Mouse (Mus musculus) CH12.LX (cell line): ENCODE measurements at regions not wholly inside any gene's neighbourhood (a gene's known extent, or its start where the extent isn't known, plus 50 kb on each side); places are given as distances from the start of the nearest gene placed in this dataset.

Source experiments
- DNase-seq: peaks from one replicate; pipeline ENCODE4 v3.0.0-alpha.2; 2013; ENCODE audit errors: extremely low read depth
- H3K27ac ChIP-seq: 2 replicates; pipeline ENCODE4 v1.5.1; 2012; ENCODE audit warnings: low read depth, mild to moderate bottlenecking, control low read depth, moderate library complexity; ENCODE audit not compliant: insufficient read depth
- H3K27me3 ChIP-seq: replicated peaks from 2 replicates; pipeline ENCODE3; 2012; ENCODE audit warnings: inconsistent platforms
- H3K36me3 ChIP-seq, 2 experiments: replicated peaks in 1 of 2; 2 replicates each; pipeline versions ENCODE3 to v1.6.1; 2012; ENCODE audit warnings: inconsistent platforms in 1 of 2, low read length in 1 of 2, mild to moderate bottlenecking in 1 of 2, mixed read lengths in 1 of 2, moderate library complexity in 1 of 2; ENCODE audit not compliant: control insufficient read depth in 1 of 2, insufficient read depth in 1 of 2
- H3K4me1 ChIP-seq, 2 experiments: 2 replicates each; pipeline ENCODE4 v1.6.1; 2012; ENCODE audit warnings: inconsistent platforms in 1 of 2, moderate library complexity in 1 of 2; ENCODE audit not compliant: insufficient read depth in 2 of 2, control insufficient read depth in 1 of 2
- H3K4me2 ChIP-seq: 2 replicates; pipeline ENCODE4 v1.6.1; 2012; ENCODE audit warnings: low read depth, mild to moderate bottlenecking, control low read depth; ENCODE audit not compliant: poor library complexity, insufficient read depth, severe bottlenecking
- H3K4me3 ChIP-seq, 3 experiments: fragments of 150-350 bp in 1 of 3; sonication (generic) in 1 of 3; replicated peaks in 1 of 3; 2 replicates each; pipeline versions ENCODE3 to v1.5.1; 2011 to 2012; ENCODE audit warnings: low read depth in 2 of 3, low read length in 2 of 3, mild to moderate bottlenecking in 2 of 3, moderate library complexity in 2 of 3, control low read depth in 1 of 3, improper control_type of control experiment in 1 of 3, inconsistent platforms in 1 of 3, mixed read lengths in 1 of 3; ENCODE audit not compliant: poor library complexity in 1 of 3
- H3K79me2 ChIP-seq: replicated peaks from 2 replicates; pipeline ENCODE4 v1.6.1; 2012; ENCODE audit warnings: mild to moderate bottlenecking, moderate library complexity; ENCODE audit not compliant: control insufficient read depth, poor library complexity, insufficient read depth, severe bottlenecking; ENCODE audit errors: extremely low read depth
- H3K9ac ChIP-seq: 2 replicates; pipeline ENCODE4 v1.6.1; 2012; ENCODE audit warnings: low read depth, mild to moderate bottlenecking, control low read depth, moderate library complexity; ENCODE audit not compliant: insufficient read depth
- H3K9me3 ChIP-seq: replicated peaks from 2 replicates; pipeline ENCODE3; 2012; ENCODE audit warnings: low read length, inconsistent platforms, mixed read lengths
- E2F4 ChIP-seq: IDR thresholded peaks from 2 replicates; pipeline ENCODE4 v1.6.1; 2011; ENCODE audit warnings: low read depth, low read length, improper control_type of control experiment; ENCODE audit not compliant: insufficient replicate concordance
- ETS1 ChIP-seq: conservative IDR thresholded peaks from 2 replicates; pipeline ENCODE4 v1.6.1; 2012; ENCODE audit warnings: low read depth, mild to moderate bottlenecking, inconsistent platforms, low read length, improper control_type of control experiment, moderate library complexity
- MAX ChIP-seq: IDR thresholded peaks from 2 replicates; pipeline ENCODE4 v1.6.1; 2011; ENCODE audit warnings: low read length, improper control_type of control experiment
- MAZ ChIP-seq: IDR thresholded peaks from 2 replicates; pipeline ENCODE4 v1.6.1; 2012; ENCODE audit warnings: low read depth, mild to moderate bottlenecking, inconsistent platforms, low read length, improper control_type of control experiment, moderate library complexity
- MXI1 ChIP-seq: IDR thresholded peaks from 2 replicates; pipeline ENCODE4 v1.6.1; 2011; ENCODE audit warnings: mild to moderate bottlenecking, low read depth, low read length, improper control_type of control experiment
- MYC ChIP-seq: IDR thresholded peaks from 2 replicates; pipeline ENCODE4 v1.6.1; 2011; ENCODE audit warnings: low read depth, mild to moderate bottlenecking, improper control_type of control experiment, low read length
- NRF1 ChIP-seq: IDR thresholded peaks from 2 replicates; pipeline ENCODE4 v1.6.1; 2014; ENCODE audit warnings: low read depth, mild to moderate bottlenecking, inconsistent platforms, low read length, improper control_type of control experiment, moderate library complexity
- RCOR1 ChIP-seq: conservative IDR thresholded peaks from 2 replicates; pipeline ENCODE4 v1.6.1; 2012; ENCODE audit warnings: low read depth, mild to moderate bottlenecking, inconsistent platforms, low read length, improper control_type of control experiment
- TCF12 ChIP-seq: IDR thresholded peaks from 2 replicates; pipeline ENCODE4 v1.6.1; 2014; ENCODE audit warnings: low read depth, mild to moderate bottlenecking, inconsistent platforms, low read length, improper control_type of control experiment
- USF2 ChIP-seq: conservative IDR thresholded peaks from 2 replicates; pipeline ENCODE4 v1.6.1; 2011; ENCODE audit warnings: low read depth, low read length, improper control_type of control experiment
- ZNF384 ChIP-seq: IDR thresholded peaks from 2 replicates; pipeline ENCODE4 v1.6.1; 2012; ENCODE audit warnings: low read depth, low read length, improper control_type of control experiment, inconsistent platforms
- dilution Hi-C: fragments of 300-500 bp; cut with MboI; formaldehyde crosslinking; loops from 2 replicates; pipeline ENCODE4 v1.14.3; 2020; ENCODE audit warnings: low sequenced_read_pairs; ENCODE audit not compliant: extremely low pct_unique_long_range_greater_than_20kb, extremely low pct_ligation_motif_present
- in situ Hi-C: fragments of 300-500 bp; cut with MboI; formaldehyde crosslinking; loops from 3 replicates; pipeline ENCODE4 v1.14.3; 2019; ENCODE audit warnings: low sequenced_read_pairs, low pct_ligation_motif_present, low pct_unique_long_range_greater_than_20kb, mixed read lengths

GRCm38 (mm10) chr14:24650902-24651270 is 164.0 kb downstream of the Rps24 start:
- Histone ChIP-seq H3K9me3 (no peaks in the 10 kb centered on the region), H3K4me3 (no peak overlapping the region), H3K9ac (no peak overlapping the region), H3K4me2 (no peak overlapping the region), H3K27ac (no peak overlapping the region), H3K36me3 (no peaks in the 10 kb centered on the region), H3K4me1 (peaks cover 3 to 22% of the 10 kb centered on the region in 2 experiments; a peak in 2 of 4 replicates), H3K27me3 (no peaks in the 10 kb centered on the region), H3K79me2 (no peaks in the 10 kb centered on the region)
- in situ Hi-C loops, result no loop called here
- no peak for DNase-seq
- no peak for TF ChIP-seq MXI1
- dilution Hi-C loops, result no loop called here

GRCm38 (mm10) chr14:24652591-24652990 is 165.7 kb downstream of the Rps24 start:
- peak; percentile 29 for DNase-seq
- TF ChIP-seq MYC, result no peak
- TF ChIP-seq MAZ, result no peak
- TF ChIP-seq TCF12, result 0 out of 2 replicates have a peak, but pooled peaks have one; percentile 19
- TF ChIP-seq ZNF384, result no peak
- H3K36me3 ChIP-seq, result no peaks in the 10 kb centered on the region
- H3K9ac ChIP-seq, result no peak overlapping the region
- H3K9me3 ChIP-seq, result no peaks in the 10 kb centered on the region
- dilution Hi-C loops (no loop called here), in situ Hi-C loops (no loop called here)
- H3K79me2 ChIP-seq, result no peaks in the 10 kb centered on the region
- no peak overlapping the region for H3K4me2 ChIP-seq
- no peak overlapping the region for H3K27ac ChIP-seq
- no peak overlapping the region for H3K4me3 ChIP-seq
- no peaks in the 10 kb centered on the region for H3K27me3 ChIP-seq
- peaks cover 3 to 22% of the 10 kb centered on the region in 2 experiments; a peak in 2 of 4 replicates for H3K4me1 ChIP-seq

GRCm38 (mm10) chr14:24655580-24655979 is 168.7 kb downstream of the Rps24 start:
- in situ Hi-C loops (no loop called here), dilution Hi-C loops (no loop called here)
- DNase-seq, result no peak
- no peak overlapping the region for H3K27ac ChIP-seq
- H3K9ac ChIP-seq, result no peak overlapping the region
- H3K4me3 ChIP-seq, result no peak overlapping the region
- no peaks in the 10 kb centered on the region for H3K36me3 ChIP-seq
- no peaks in the 10 kb centered on the region for H3K79me2 ChIP-seq
- H3K4me1 ChIP-seq, result peaks cover 3 to 22% of the 10 kb centered on the region in 2 experiments; a peak in 2 of 4 replicates
- H3K27me3 ChIP-seq, result no peaks in the 10 kb centered on the region
- H3K9me3 ChIP-seq, result no peaks in the 10 kb centered on the region
- no peak for TF ChIP-seq MAX
- TF ChIP-seq ETS1, result no peak
- no peak for TF ChIP-seq USF2
- TF ChIP-seq RCOR1, result no peak
- TF ChIP-seq E2F4, result no peak
- no peak for TF ChIP-seq TCF12
- no peak for TF ChIP-seq NRF1
- TF ChIP-seq, all 38 proteins: peak for 0
- H3K4me2 ChIP-seq, result no peak overlapping the region
